Mouse (Mus musculus) spleen, adult 2 months (tissue): Measurements from ENCODE around the gene Pbrm1.

Experiments used
- CTCF ChIP-seq: fragments of 200-500 bp; IDR thresholded peaks from 2 replicates; pipeline ENCODE4 v1.5.1; 2011; ENCODE audit warnings: mild to moderate bottlenecking, inconsistent platforms; ENCODE audit not compliant: insufficient read depth, insufficient read length, insufficient replicate concordance; ENCODE audit errors: extremely low read depth
- POLR2A ChIP-seq: fragments of 200-500 bp; IDR thresholded peaks from 2 replicates; pipeline ENCODE4 v1.6.1; 2011; ENCODE audit warnings: low read depth, low read length, inconsistent platforms

- TF ChIP-seq POLR2A (no peak), CTCF (no peak)
Measured at GRCm38 (mm10) chr14:31141011-31141410, 122.1 kb downstream of the Pbrm1 start.
